Mouse (Mus musculus) cortical plate, adult 2 months (tissue): ENCODE measurements around the gene Chst8. TPM values are rescaled to one million over a fixed set of nuclear protein-coding genes. Genes with fewer than 3 reads are reported as not detected.

ENCODE experiments used
- H3K27ac ChIP-seq: fragments of 200-500 bp; 2 replicates; pipeline ENCODE4 v1.5.1; 2012; ENCODE audit warnings: low read length, control low read depth, inconsistent platforms; ENCODE audit not compliant: insufficient read depth
- H3K4me1 ChIP-seq: fragments of 200-500 bp; 2 replicates; pipeline ENCODE4 v1.6.1; 2011; ENCODE audit warnings: low read length; ENCODE audit not compliant: control insufficient read depth, insufficient read depth
- H3K4me3 ChIP-seq: fragments of 200-500 bp; 2 replicates; pipeline ENCODE4 v1.5.1; 2011; ENCODE audit warnings: mild to moderate bottlenecking, low read length, control low read depth; ENCODE audit not compliant: insufficient read depth
- CTCF ChIP-seq: fragments of 200-500 bp; IDR thresholded peaks from 2 replicates; pipeline ENCODE4 v1.5.1; 2011; ENCODE audit warnings: mild to moderate bottlenecking, control low read depth, low read length; ENCODE audit not compliant: insufficient read depth; ENCODE audit errors: extremely low read depth
- POLR2A ChIP-seq: fragments of 200-500 bp; IDR thresholded peaks from 2 replicates; pipeline ENCODE4 v1.6.1; 2011; ENCODE audit warnings: mild to moderate bottlenecking, low read length, control low read depth; ENCODE audit not compliant: insufficient read depth; ENCODE audit errors: extremely low read depth
- polyA plus RNA-seq: library from polyadenylated mRNA; depleted of rRNA; stranded (reverse); fragments of >200 nt; gene quantifications from 2 replicates; pipeline ENCODE4 v1.2.3, GENCODE M21; 2012

Gene Chst8
- polyA plus RNA-seq, 1 experiment: 11.9 TPM

DNA sequence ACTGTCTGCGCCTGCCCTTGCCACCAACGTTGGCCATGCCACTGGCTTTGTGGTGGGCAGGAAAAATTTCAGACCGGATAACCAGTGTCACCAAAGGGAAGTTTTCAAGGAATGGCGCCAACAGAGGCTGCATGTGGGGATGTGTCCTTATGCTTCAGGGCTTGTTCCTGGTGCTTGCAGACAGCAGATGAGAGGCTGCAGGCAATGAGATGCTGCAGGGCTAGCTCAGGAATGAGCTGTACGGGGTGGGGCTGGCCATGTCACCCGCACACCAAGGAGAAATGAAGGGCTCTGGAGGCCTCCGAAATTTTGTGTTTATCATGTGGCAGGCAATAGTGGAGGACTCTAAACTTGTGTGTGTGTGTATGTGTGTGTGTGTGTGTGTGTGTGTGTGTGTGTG, 149.4 kb downstream of the Chst8 start:
- Histone ChIP-seq H3K4me3 (no peak overlapping the region), H3K27ac (no peak overlapping the region), H3K4me1 (no peaks in the 10 kb centered on the region)
- TF ChIP-seq CTCF: no peak
- TF ChIP-seq POLR2A: no peak

DNA sequence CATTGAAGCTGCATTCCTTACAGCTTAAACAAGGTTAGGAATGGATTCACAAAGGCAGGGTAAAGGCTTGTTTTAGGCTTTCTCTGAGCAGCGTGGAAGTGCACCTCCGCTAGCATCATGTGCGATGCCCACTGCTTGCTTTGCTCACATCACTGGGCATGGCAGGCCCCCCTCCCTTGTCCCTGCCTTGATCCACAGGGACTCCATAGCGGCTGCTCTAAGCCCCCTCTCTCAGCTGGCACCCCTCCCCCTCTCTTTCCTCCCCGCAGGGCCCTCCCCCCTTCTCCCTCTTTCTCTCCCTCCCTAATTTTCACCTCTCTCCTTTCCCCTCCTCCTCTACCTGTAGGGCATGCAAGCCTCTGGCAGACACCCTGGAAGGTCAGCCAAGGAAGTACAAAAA, 150.3 kb downstream of the Chst8 start:
- TF ChIP-seq CTCF (no peak), POLR2A (no peak)

DNA sequence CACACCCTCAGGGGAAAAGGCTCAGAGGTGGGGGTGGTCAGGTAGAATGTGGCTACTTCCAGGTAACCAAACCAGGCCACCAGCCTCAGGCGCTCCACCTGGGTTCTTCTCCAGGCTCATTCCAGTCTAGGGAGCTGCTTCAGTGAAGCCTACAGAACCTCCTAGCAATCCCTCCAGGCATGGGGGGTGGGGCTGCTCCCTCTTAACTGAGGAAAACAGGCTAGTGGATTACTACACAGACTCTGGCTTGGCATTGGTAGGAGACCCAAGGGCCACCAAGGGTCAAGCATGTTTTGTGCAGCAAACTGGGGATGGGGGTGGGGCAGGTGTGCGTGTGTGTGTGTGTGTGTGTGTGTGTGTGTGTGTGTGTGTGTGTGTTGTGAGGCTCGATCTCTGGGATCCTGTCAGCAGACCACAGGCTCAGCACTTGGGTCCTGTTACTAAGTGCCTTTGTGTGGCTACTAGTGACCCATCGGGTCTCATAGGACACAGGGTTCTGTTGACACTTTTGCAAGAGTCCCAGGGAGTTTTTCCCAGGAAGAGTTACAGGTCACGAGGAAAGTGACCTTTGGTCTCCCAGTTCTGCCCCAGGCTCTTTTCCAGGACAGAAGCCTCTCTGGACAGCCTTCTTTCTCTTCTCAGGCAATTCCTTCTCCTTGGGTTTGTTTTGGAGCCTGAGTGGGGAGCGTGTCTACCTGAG, 153.0 kb downstream of the Chst8 start:
- Histone ChIP-seq H3K4me1 (no peaks in the 10 kb centered on the region), H3K27ac (no peak overlapping the region), H3K4me3 (no peak overlapping the region)
- TF ChIP-seq CTCF (no peak), POLR2A (no peak)

More for the DNA sequence above, 150.3 kb downstream of the Chst8 start:
- Histone ChIP-seq H3K4me1 (no peaks in the 10 kb centered on the region), H3K27ac (no peak overlapping the region), H3K4me3 (no peak overlapping the region)

- Histone ChIP-seq H3K4me1 (peaks cover 2% of the 10 kb centered on the region; the same call in 1 of the 2 replicates), H3K4me3 (peak within 1 kb of the TSS; percentile 86; the same call in 1 of the 2 replicates), H3K27ac (no peak within 1 kb of the TSS)
- TF ChIP-seq POLR2A (no peak), CTCF (no peak)
Measured at GRCm38 (mm10) chr7:34656632-34657031, 155.9 kb downstream of the Chst8 start, which contains the start of gene Kctd15. Gene Kctd15, minus strand, starts transcription at chr7:34656732.

DNA sequence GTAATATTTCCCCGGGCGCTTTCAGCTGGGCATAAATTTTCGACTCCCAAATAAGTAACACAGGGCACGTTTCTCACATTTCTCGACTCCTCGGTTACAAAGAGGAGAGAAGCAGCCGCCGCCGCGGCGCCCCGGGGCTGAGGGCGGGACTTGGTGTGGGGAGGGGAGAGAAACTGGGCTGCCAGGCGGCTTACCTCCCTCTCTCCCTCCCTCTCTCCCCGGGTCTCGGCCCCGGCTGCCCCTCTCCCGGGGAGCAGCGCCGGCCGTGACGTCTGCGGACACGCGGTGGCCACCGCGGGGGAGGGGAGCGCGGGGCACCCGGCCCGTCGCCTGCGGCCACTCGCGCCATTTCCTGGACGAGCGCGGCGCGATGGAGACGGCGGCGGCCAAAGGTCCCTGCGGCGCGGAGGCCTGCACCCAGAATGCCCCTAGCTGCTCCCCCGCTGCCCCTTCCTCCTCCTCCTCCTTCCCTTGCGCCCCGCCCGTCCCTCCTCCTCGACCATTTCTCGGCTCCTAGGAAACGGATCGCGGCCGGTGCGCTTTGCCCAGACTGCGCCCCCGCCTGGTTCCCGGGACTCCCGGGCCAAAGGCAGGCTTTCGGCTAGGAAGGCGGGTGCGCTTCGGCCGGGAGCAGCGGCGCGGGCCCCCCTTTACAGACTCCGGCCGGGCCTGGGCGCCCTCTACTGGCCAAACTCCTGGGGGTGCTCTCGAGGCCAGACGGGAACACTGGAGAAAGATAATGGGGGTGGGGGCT, 157.2 kb downstream of the Chst8 start:
- Histone ChIP-seq H3K4me3 (peak overlapping the region; percentile 86), H3K27ac (peak overlapping the region; percentile 97), H3K4me1 (peaks cover 2% of the 10 kb centered on the region; the same call in 1 of the 2 replicates)
- TF ChIP-seq POLR2A (0 out of 2 replicates have a peak, but pooled peaks have one; percentile 1), CTCF (0 out of 2 replicates have a peak, but pooled peaks have one; percentile 25)

DNA sequence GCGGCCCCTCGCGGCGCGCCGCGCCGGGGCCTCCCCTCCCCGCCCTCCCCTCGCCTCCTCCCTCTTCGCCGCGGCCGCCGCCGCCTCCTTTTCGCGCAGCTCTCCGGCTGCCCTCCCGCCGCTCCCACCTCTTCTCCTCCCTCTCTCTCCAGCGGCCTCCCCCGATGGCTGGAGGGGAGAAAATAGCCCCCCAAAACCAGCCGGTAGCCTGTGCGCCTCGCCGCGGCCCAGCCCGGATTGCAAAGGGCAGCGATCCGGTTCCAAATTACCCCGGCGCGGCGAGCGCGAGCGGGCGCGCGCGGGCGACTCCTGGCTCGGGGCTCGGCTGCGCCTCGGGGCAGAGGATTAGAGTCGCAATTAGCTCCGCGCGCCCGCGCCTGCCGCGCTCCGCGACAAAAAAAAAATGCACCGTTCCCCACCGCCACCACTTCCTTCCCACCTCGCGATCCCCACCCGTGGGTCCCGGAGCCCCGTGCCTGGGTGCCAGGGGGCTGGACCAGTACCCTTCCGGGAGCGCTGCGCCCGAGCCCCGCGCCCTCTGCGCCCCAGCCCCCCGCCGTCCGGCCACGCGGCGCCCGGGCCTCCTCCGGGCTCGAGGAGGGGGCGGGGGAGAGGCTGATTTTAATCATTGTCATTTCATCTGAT, 157.9 kb downstream of the Chst8 start:
- Histone ChIP-seq H3K4me1 (peaks cover 2% of the 10 kb centered on the region; the same call in 1 of the 2 replicates), H3K4me3 (peak overlapping the region; percentile 86), H3K27ac (peak overlapping the region; percentile 97)
- TF ChIP-seq CTCF (no peak), POLR2A (no peak)

DNA sequence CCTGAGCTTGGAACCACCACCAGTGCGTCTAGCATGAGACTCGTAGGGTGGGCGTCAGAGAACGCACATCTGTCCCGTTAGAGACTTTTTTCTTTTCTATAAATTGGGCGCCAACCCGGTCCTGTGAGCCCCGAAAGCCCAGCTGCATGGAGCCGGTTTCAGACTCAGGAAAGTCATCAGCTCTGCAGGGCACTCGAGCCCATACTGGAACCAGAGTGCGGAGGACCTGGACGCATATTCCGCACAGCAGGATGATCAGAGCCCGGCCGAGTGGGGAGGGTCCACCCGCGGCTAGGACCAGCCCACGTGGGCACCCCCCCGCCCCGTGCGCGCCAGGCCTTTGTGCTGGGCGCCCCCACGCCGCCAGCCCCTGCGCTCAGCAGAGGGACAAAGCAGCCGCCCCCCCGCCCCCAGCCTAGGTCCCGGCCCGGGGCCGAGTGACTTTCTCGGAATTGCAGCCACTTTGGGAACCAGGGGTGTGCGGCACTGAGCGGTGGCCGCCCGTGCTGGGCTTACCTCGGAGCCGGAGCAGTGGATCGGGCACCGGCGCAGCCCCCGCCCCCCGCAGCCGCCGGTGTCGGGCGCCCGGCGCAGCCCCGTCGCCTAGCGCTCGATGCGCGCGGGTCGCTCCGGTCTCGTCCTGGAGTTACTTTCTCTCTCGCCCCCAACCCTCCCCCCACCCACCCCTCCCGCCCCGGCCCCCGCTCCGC, 158.6 kb downstream of the Chst8 start:
- TF ChIP-seq POLR2A (no peak), CTCF (no peak)
- no peak overlapping the region for H3K27ac ChIP-seq
- H3K4me1 ChIP-seq: peaks cover 2% of the 10 kb centered on the region; the same call in 1 of the 2 replicates
- H3K4me3 ChIP-seq: peak overlapping the region; percentile 86

DNA sequence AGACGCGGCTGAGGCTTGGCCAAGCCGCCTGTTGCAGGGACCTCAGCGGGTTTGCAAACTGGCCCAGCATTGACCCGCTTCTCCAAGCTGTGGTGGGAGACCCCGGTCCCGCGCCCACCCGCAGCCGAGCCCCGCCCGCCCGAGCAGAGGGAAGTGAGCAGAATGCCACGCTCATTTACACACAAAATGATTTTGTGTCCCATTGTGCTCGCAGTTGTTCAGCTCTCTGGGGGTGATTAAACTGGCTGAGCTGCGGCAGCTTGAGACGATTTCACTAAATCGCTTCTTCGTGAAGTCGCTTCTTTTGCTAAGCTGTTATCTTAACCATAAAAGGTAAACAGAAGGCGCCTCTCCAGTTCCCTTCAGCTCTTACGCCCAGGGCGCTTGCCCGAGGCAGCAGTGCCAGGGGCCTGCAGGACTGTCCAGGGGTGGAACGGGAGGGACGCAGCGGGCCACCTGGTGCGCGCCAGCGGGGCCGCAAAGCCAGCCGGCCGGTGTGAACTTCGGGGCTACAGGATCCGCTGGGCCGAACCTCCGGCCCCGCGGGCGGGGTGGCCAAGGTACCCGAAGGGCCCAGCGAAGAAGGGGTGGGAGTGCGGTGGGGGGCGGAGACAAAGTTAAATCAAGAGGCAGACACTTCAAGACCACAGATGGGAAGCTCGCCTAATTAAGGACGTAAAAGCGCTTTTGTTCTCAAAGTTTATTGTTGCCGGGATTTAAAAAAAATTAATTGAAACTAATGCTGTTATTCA, 159.6 kb downstream of the Chst8 start:
- Histone ChIP-seq H3K4me3 (peak overlapping the region; percentile 86; the same call in 1 of the 2 replicates), H3K4me1 (peaks cover 2% of the 10 kb centered on the region; the same call in 1 of the 2 replicates), H3K27ac (no peak overlapping the region)
- no peak for TF ChIP-seq POLR2A

- Histone ChIP-seq H3K4me3 (no peak overlapping the region), H3K27ac (no peak overlapping the region), H3K4me1 (peaks cover 2% of the 10 kb centered on the region; the same call in 1 of the 2 replicates)
- TF ChIP-seq POLR2A (no peak), CTCF (no peak)
Measured at GRCm38 (mm10) chr7:34651381-34651780, 161.1 kb downstream of the Chst8 start.
